Mouse (Mus musculus): ENCODE results near the gene Gda. TPM values are rescaled to one million over a fixed set of nuclear protein-coding genes. Genes with fewer than 3 reads are reported as not detected.

The Gda gene
- polyA plus RNA-seq, 1 experiment from 2014 or later = not detected

GRCm38 (mm10) chr19:21376445-21377218, 96.6 kb downstream of the Gda start:
- Histone ChIP-seq H3K9ac (ENCODE audit: low read length) (no peak overlapping the region), H3K4me1 (replicated peaks; ENCODE audit: control insufficient read depth, insufficient read depth, low read length) (no peaks in the 10 kb centered on the region), H3K9me3 (ENCODE audit: control insufficient read depth, low read length) (no peaks in the 10 kb centered on the region), H3K4me3 (ENCODE audit: low read depth, low read length) (no peak overlapping the region), H3K36me3 (ENCODE audit: control insufficient read depth, insufficient read depth, low read length) (no peaks in the 10 kb centered on the region), H3K27me3 (ENCODE audit: control insufficient read depth, insufficient read depth, low read length) (no peaks in the 10 kb centered on the region), H3K27ac (ENCODE audit: low read depth, low read length) (no peak overlapping the region), H3K4me2 (ENCODE audit: low read depth, low read length, severe bottlenecking) (no peak overlapping the region)
- 87% methylated on average over 4 of the region's 4 CpGs for WGBS
- DNase-seq (ENCODE audit: low spot score) (no peak), ATAC-seq (replicated peaks; ENCODE audit: low FRiP score) (no peak)

GRCm38 (mm10) chr19:21373073-21373755, 100.0 kb downstream of the Gda start:
- WGBS = 53% methylated on average over 11 of the region's 11 CpGs
- Histone ChIP-seq H3K9ac (ENCODE audit: low read length) (no peak overlapping the region), H3K4me3 (ENCODE audit: low read depth, low read length) (no peak overlapping the region), H3K4me1 (replicated peaks; ENCODE audit: control insufficient read depth, insufficient read depth, low read length) (no peaks in the 10 kb centered on the region), H3K9me3 (ENCODE audit: control insufficient read depth, low read length) (no peaks in the 10 kb centered on the region; the same call in 1 of the 2 replicates), H3K27me3 (ENCODE audit: control insufficient read depth, insufficient read depth, low read length) (no peaks in the 10 kb centered on the region), H3K27ac (ENCODE audit: low read depth, low read length) (no peak overlapping the region), H3K36me3 (ENCODE audit: control insufficient read depth, insufficient read depth, low read length) (no peaks in the 10 kb centered on the region), H3K4me2 (ENCODE audit: low read depth, low read length, severe bottlenecking) (no peak overlapping the region)
- peak; percentile 69 for ATAC-seq (replicated peaks; ENCODE audit: low FRiP score)
- no peak for DNase-seq (ENCODE audit: low spot score)

GRCm38 (mm10) chr19:21372395-21373072, 100.7 kb downstream of the Gda start:
- Histone ChIP-seq H3K4me3 (ENCODE audit: low read depth, low read length) (no peak overlapping the region), H3K27me3 (ENCODE audit: control insufficient read depth, insufficient read depth, low read length) (no peaks in the 10 kb centered on the region), H3K36me3 (ENCODE audit: control insufficient read depth, insufficient read depth, low read length) (no peaks in the 10 kb centered on the region), H3K27ac (ENCODE audit: low read depth, low read length) (no peak overlapping the region), H3K4me2 (ENCODE audit: low read depth, low read length, severe bottlenecking) (no peak overlapping the region), H3K9ac (ENCODE audit: low read length) (no peak overlapping the region), H3K4me1 (replicated peaks; ENCODE audit: control insufficient read depth, insufficient read depth, low read length) (no peaks in the 10 kb centered on the region), H3K9me3 (ENCODE audit: control insufficient read depth, low read length) (no peaks in the 10 kb centered on the region; the same call in 1 of the 2 replicates)
- WGBS = 82% methylated on average over 12 of the region's 12 CpGs
- ATAC-seq (replicated peaks; ENCODE audit: low FRiP score) = peak; percentile 42; the same call in 1 of the 2 replicates
- no peak for DNase-seq (ENCODE audit: low spot score)

- WGBS = 49% methylated on average over 2 of the region's 2 CpGs
- no peak for DNase-seq (ENCODE audit: low spot score)
- Histone ChIP-seq H3K27me3 (ENCODE audit: control insufficient read depth, insufficient read depth, low read length) (no peaks in the 10 kb centered on the region), H3K9ac (ENCODE audit: low read length) (no peak overlapping the region), H3K4me2 (ENCODE audit: low read depth, low read length, severe bottlenecking) (no peak overlapping the region), H3K4me1 (replicated peaks; ENCODE audit: control insufficient read depth, insufficient read depth, low read length) (no peaks in the 10 kb centered on the region), H3K4me3 (ENCODE audit: low read depth, low read length) (no peak overlapping the region), H3K27ac (ENCODE audit: low read depth, low read length) (no peak overlapping the region), H3K9me3 (ENCODE audit: control insufficient read depth, low read length) (no peaks in the 10 kb centered on the region; the same call in 1 of the 2 replicates), H3K36me3 (ENCODE audit: control insufficient read depth, insufficient read depth, low read length) (no peaks in the 10 kb centered on the region)
- ATAC-seq (replicated peaks; ENCODE audit: low FRiP score) = no peak
Measured at GRCm38 (mm10) chr19:21371337-21371736, 101.9 kb downstream of the Gda start.

GRCm38 (mm10) chr19:21370782-21371181, 102.5 kb downstream of the Gda start:
- no peak overlapping the region for H3K4me2 ChIP-seq (ENCODE audit: low read depth, low read length, severe bottlenecking)

GRCm38 (mm10) chr19:21369175-21369574, 104.1 kb downstream of the Gda start:
- H3K4me2 ChIP-seq (ENCODE audit: low read depth, low read length, severe bottlenecking) = no peak overlapping the region
- no peaks in the 10 kb centered on the region for H3K36me3 ChIP-seq (ENCODE audit: control insufficient read depth, insufficient read depth, low read length)
- H3K9ac ChIP-seq (ENCODE audit: low read length) = no peak overlapping the region
- H3K27me3 ChIP-seq (ENCODE audit: control insufficient read depth, insufficient read depth, low read length) = no peaks in the 10 kb centered on the region
- WGBS = 93% methylated on average over 6 of the region's 6 CpGs
- no peak for DNase-seq (ENCODE audit: low spot score)
- ATAC-seq (replicated peaks; ENCODE audit: low FRiP score) = no peak
- H3K4me1 ChIP-seq (replicated peaks; ENCODE audit: control insufficient read depth, insufficient read depth, low read length) = no peaks in the 10 kb centered on the region
- no peak overlapping the region for H3K4me3 ChIP-seq (ENCODE audit: low read depth, low read length)
- no peak overlapping the region for H3K27ac ChIP-seq (ENCODE audit: low read depth, low read length)
- H3K9me3 ChIP-seq (ENCODE audit: control insufficient read depth, low read length) = no peaks in the 10 kb centered on the region; the same call in 1 of the 2 replicates

More at GRCm38 (mm10) chr19:21370782-21371181, 102.5 kb downstream of the Gda start:
- Histone ChIP-seq H3K4me3 (ENCODE audit: low read depth, low read length) (no peak overlapping the region), H3K9me3 (ENCODE audit: control insufficient read depth, low read length) (no peaks in the 10 kb centered on the region; the same call in 1 of the 2 replicates), H3K36me3 (ENCODE audit: control insufficient read depth, insufficient read depth, low read length) (no peaks in the 10 kb centered on the region), H3K4me1 (replicated peaks; ENCODE audit: control insufficient read depth, insufficient read depth, low read length) (no peaks in the 10 kb centered on the region), H3K27ac (ENCODE audit: low read depth, low read length) (no peak overlapping the region), H3K9ac (ENCODE audit: low read length) (no peak overlapping the region), H3K27me3 (ENCODE audit: control insufficient read depth, insufficient read depth, low read length) (no peaks in the 10 kb centered on the region)
- ATAC-seq (replicated peaks; ENCODE audit: low FRiP score) (no peak), DNase-seq (ENCODE audit: low spot score) (no peak)
- 91% methylated on average over 8 of the region's 8 CpGs for whole genome bisulfite sequencing

- Histone ChIP-seq H3K4me2 (ENCODE audit: low read depth, low read length, severe bottlenecking) (no peak overlapping the region), H3K36me3 (ENCODE audit: control insufficient read depth, insufficient read depth, low read length) (no peaks in the 10 kb centered on the region), H3K27ac (ENCODE audit: low read depth, low read length) (no peak overlapping the region), H3K9ac (ENCODE audit: low read length) (no peak overlapping the region), H3K4me1 (replicated peaks; ENCODE audit: control insufficient read depth, insufficient read depth, low read length) (no peaks in the 10 kb centered on the region), H3K27me3 (ENCODE audit: control insufficient read depth, insufficient read depth, low read length) (no peaks in the 10 kb centered on the region), H3K4me3 (ENCODE audit: low read depth, low read length) (no peak overlapping the region), H3K9me3 (ENCODE audit: control insufficient read depth, low read length) (no peaks in the 10 kb centered on the region; the same call in 1 of the 2 replicates)
- ATAC-seq (replicated peaks; ENCODE audit: low FRiP score) = no peak
- DNase-seq (ENCODE audit: low spot score) = no peak
- WGBS = 88% methylated on average over 4 of the region's 4 CpGs
Measured at GRCm38 (mm10) chr19:21368595-21368994, 104.7 kb downstream of the Gda start.

GRCm38 (mm10) chr19:21357792-21358191, 115.5 kb downstream of the Gda start:
- no peak for DNase-seq (ENCODE audit: low spot score)
- no peaks in the 10 kb centered on the region for H3K4me1 ChIP-seq (replicated peaks; ENCODE audit: control insufficient read depth, insufficient read depth, low read length)
- no peak overlapping the region for H3K4me2 ChIP-seq (ENCODE audit: low read depth, low read length, severe bottlenecking)
- no peak overlapping the region for H3K27ac ChIP-seq (ENCODE audit: low read depth, low read length)
- no peaks in the 10 kb centered on the region for H3K27me3 ChIP-seq (ENCODE audit: control insufficient read depth, insufficient read depth, low read length)
- H3K9me3 ChIP-seq (ENCODE audit: control insufficient read depth, low read length) = no peaks in the 10 kb centered on the region
- no peak overlapping the region for H3K4me3 ChIP-seq (ENCODE audit: low read depth, low read length)
- no peak overlapping the region for H3K9ac ChIP-seq (ENCODE audit: low read length)
- ATAC-seq (replicated peaks; ENCODE audit: low FRiP score) = no peak
- 88% methylated on average over 6 of the region's 6 CpGs for WGBS
- H3K36me3 ChIP-seq (ENCODE audit: control insufficient read depth, insufficient read depth, low read length) = no peaks in the 10 kb centered on the region

Data from forebrain, embryonic 11.5 days (tissue).